Mouse (Mus musculus) CH12.LX (cell line): ENCODE results near the gene Zp3. TPM values are rescaled to one million over a fixed set of nuclear protein-coding genes. Genes with fewer than 3 reads are reported as not detected.

Experiments
- DNase-seq: peaks from one replicate; pipeline ENCODE4 v3.0.0-alpha.2; 2013; ENCODE audit errors: extremely low read depth
- H3K27ac ChIP-seq: 2 replicates; pipeline ENCODE4 v1.5.1; 2012; ENCODE audit warnings: low read depth, mild to moderate bottlenecking, control low read depth, moderate library complexity; ENCODE audit not compliant: insufficient read depth
- H3K27me3 ChIP-seq: replicated peaks from 2 replicates; pipeline ENCODE3; 2012; ENCODE audit warnings: inconsistent platforms
- H3K36me3 ChIP-seq, 2 experiments: replicated peaks in 1 of 2; 2 replicates each; pipeline versions ENCODE3 to v1.6.1; 2012; ENCODE audit warnings: inconsistent platforms in 1 of 2, low read length in 1 of 2, mild to moderate bottlenecking in 1 of 2, mixed read lengths in 1 of 2, moderate library complexity in 1 of 2; ENCODE audit not compliant: control insufficient read depth in 1 of 2, insufficient read depth in 1 of 2
- H3K4me1 ChIP-seq, 2 experiments: 2 replicates each; pipeline ENCODE4 v1.6.1; 2012; ENCODE audit warnings: inconsistent platforms in 1 of 2, moderate library complexity in 1 of 2; ENCODE audit not compliant: insufficient read depth in 2 of 2, control insufficient read depth in 1 of 2
- H3K4me2 ChIP-seq: 2 replicates; pipeline ENCODE4 v1.6.1; 2012; ENCODE audit warnings: low read depth, mild to moderate bottlenecking, control low read depth; ENCODE audit not compliant: poor library complexity, insufficient read depth, severe bottlenecking
- H3K4me3 ChIP-seq, 3 experiments: fragments of 150-350 bp in 1 of 3; sonication (generic) in 1 of 3; replicated peaks in 1 of 3; 2 replicates each; pipeline versions ENCODE3 to v1.5.1; 2011 to 2012; ENCODE audit warnings: low read depth in 2 of 3, low read length in 2 of 3, mild to moderate bottlenecking in 2 of 3, moderate library complexity in 2 of 3, control low read depth in 1 of 3, improper control_type of control experiment in 1 of 3, inconsistent platforms in 1 of 3, mixed read lengths in 1 of 3; ENCODE audit not compliant: poor library complexity in 1 of 3
- H3K79me2 ChIP-seq: replicated peaks from 2 replicates; pipeline ENCODE4 v1.6.1; 2012; ENCODE audit warnings: mild to moderate bottlenecking, moderate library complexity; ENCODE audit not compliant: control insufficient read depth, poor library complexity, insufficient read depth, severe bottlenecking; ENCODE audit errors: extremely low read depth
- H3K9ac ChIP-seq: 2 replicates; pipeline ENCODE4 v1.6.1; 2012; ENCODE audit warnings: low read depth, mild to moderate bottlenecking, control low read depth, moderate library complexity; ENCODE audit not compliant: insufficient read depth
- H3K9me3 ChIP-seq: replicated peaks from 2 replicates; pipeline ENCODE3; 2012; ENCODE audit warnings: low read length, inconsistent platforms, mixed read lengths
- BHLHE40 ChIP-seq: IDR thresholded peaks from 2 replicates; pipeline ENCODE4 v1.6.1; 2011; ENCODE audit warnings: mild to moderate bottlenecking, low read depth, low read length, improper control_type of control experiment
- CHD1 ChIP-seq: IDR thresholded peaks from 2 replicates; pipeline ENCODE4 v1.6.1; 2012; ENCODE audit warnings: low read depth, low read length, improper control_type of control experiment, inconsistent platforms
- CHD2 ChIP-seq: IDR thresholded peaks from 2 replicates; pipeline ENCODE4 v1.6.1; 2011; ENCODE audit warnings: low read length, improper control_type of control experiment
- E2F4 ChIP-seq: IDR thresholded peaks from 2 replicates; pipeline ENCODE4 v1.6.1; 2011; ENCODE audit warnings: low read depth, low read length, improper control_type of control experiment; ENCODE audit not compliant: insufficient replicate concordance
- ELF1 ChIP-seq: IDR thresholded peaks from 2 replicates; pipeline ENCODE4 v1.6.1; 2014; ENCODE audit warnings: low read depth, mild to moderate bottlenecking, inconsistent platforms, low read length, improper control_type of control experiment
- EP300 ChIP-seq: IDR thresholded peaks from 2 replicates; pipeline ENCODE4 v1.6.1; 2011; ENCODE audit warnings: low read length, improper control_type of control experiment
- ETS1 ChIP-seq: conservative IDR thresholded peaks from 2 replicates; pipeline ENCODE4 v1.6.1; 2012; ENCODE audit warnings: low read depth, mild to moderate bottlenecking, inconsistent platforms, low read length, improper control_type of control experiment, moderate library complexity
- IRF4 ChIP-seq: IDR thresholded peaks from 2 replicates; pipeline ENCODE4 v1.6.1; 2014; ENCODE audit warnings: low read depth, mild to moderate bottlenecking, inconsistent platforms, low read length, improper control_type of control experiment
- JUND ChIP-seq: conservative IDR thresholded peaks from 2 replicates; pipeline ENCODE4 v1.6.1; 2011; ENCODE audit warnings: low read depth, low read length, improper control_type of control experiment
- MAFK ChIP-seq: IDR thresholded peaks from 2 replicates; pipeline ENCODE4 v1.6.1; 2011; ENCODE audit warnings: low read length, improper control_type of control experiment; ENCODE audit not compliant: insufficient replicate concordance
- MAX ChIP-seq: IDR thresholded peaks from 2 replicates; pipeline ENCODE4 v1.6.1; 2011; ENCODE audit warnings: low read length, improper control_type of control experiment
- MAZ ChIP-seq: IDR thresholded peaks from 2 replicates; pipeline ENCODE4 v1.6.1; 2012; ENCODE audit warnings: low read depth, mild to moderate bottlenecking, inconsistent platforms, low read length, improper control_type of control experiment, moderate library complexity
- MEF2A ChIP-seq: IDR thresholded peaks from 2 replicates; pipeline ENCODE4 v1.6.1; 2014; ENCODE audit warnings: low read depth, mild to moderate bottlenecking, inconsistent platforms, low read length, improper control_type of control experiment, borderline replicate concordance
- MXI1 ChIP-seq: IDR thresholded peaks from 2 replicates; pipeline ENCODE4 v1.6.1; 2011; ENCODE audit warnings: mild to moderate bottlenecking, low read depth, low read length, improper control_type of control experiment
- MYC ChIP-seq: IDR thresholded peaks from 2 replicates; pipeline ENCODE4 v1.6.1; 2011; ENCODE audit warnings: low read depth, mild to moderate bottlenecking, improper control_type of control experiment, low read length
- NRF1 ChIP-seq: IDR thresholded peaks from 2 replicates; pipeline ENCODE4 v1.6.1; 2014; ENCODE audit warnings: low read depth, mild to moderate bottlenecking, inconsistent platforms, low read length, improper control_type of control experiment, moderate library complexity
- POLR2A ChIP-seq: IDR thresholded peaks from 2 replicates; pipeline ENCODE4 v1.6.1; 2011; ENCODE audit warnings: low read depth, mild to moderate bottlenecking, improper control_type of control experiment, low read length
- SIN3A ChIP-seq: IDR thresholded peaks from 2 replicates; pipeline ENCODE4 v1.6.1; 2012; ENCODE audit warnings: low read length, improper control_type of control experiment, inconsistent platforms
- TCF12 ChIP-seq: IDR thresholded peaks from 2 replicates; pipeline ENCODE4 v1.6.1; 2014; ENCODE audit warnings: low read depth, mild to moderate bottlenecking, inconsistent platforms, low read length, improper control_type of control experiment
- USF1 ChIP-seq: IDR thresholded peaks from 2 replicates; pipeline ENCODE4 v1.6.1; 2014; ENCODE audit warnings: low read depth, mild to moderate bottlenecking, inconsistent platforms, low read length, improper control_type of control experiment
- USF2 ChIP-seq: conservative IDR thresholded peaks from 2 replicates; pipeline ENCODE4 v1.6.1; 2011; ENCODE audit warnings: low read depth, low read length, improper control_type of control experiment
- ZC3H11A ChIP-seq: IDR thresholded peaks from 2 replicates; pipeline ENCODE4 v1.6.1; 2012; ENCODE audit warnings: low read depth, mild to moderate bottlenecking, inconsistent platforms, low read length, improper control_type of control experiment
- ZKSCAN1 ChIP-seq: IDR thresholded peaks from 2 replicates; pipeline ENCODE4 v1.6.1; 2012; ENCODE audit warnings: low read depth, inconsistent platforms, low read length, improper control_type of control experiment, borderline replicate concordance
- ZNF384 ChIP-seq: IDR thresholded peaks from 2 replicates; pipeline ENCODE4 v1.6.1; 2012; ENCODE audit warnings: low read depth, low read length, improper control_type of control experiment, inconsistent platforms
- dilution Hi-C: fragments of 300-500 bp; cut with MboI; formaldehyde crosslinking; loops from 2 replicates; pipeline ENCODE4 v1.14.3; 2020; ENCODE audit warnings: low sequenced_read_pairs; ENCODE audit not compliant: extremely low pct_unique_long_range_greater_than_20kb, extremely low pct_ligation_motif_present
- in situ Hi-C: fragments of 300-500 bp; cut with MboI; formaldehyde crosslinking; loops from 3 replicates; pipeline ENCODE4 v1.14.3; 2019; ENCODE audit warnings: low sequenced_read_pairs, low pct_ligation_motif_present, low pct_unique_long_range_greater_than_20kb, mixed read lengths
- polyA plus RNA-seq: library from polyadenylated mRNA; unstranded; fragments of >175 nt; gene quantifications from 2 replicates; pipeline ENCODE4 v1.2.1, GENCODE M21; 2012; ENCODE audit warnings: low read depth; ENCODE audit not compliant: insufficient read length
- total RNA-seq, 2 experiments: library from RNA; depleted of rRNA; stranded (reverse); fragments of 300-350 nt in 1 of 2; fragments of >200 nt in 1 of 2; gene quantifications; 2 replicates each; pipeline ENCODE4 v1.2.3; 2012 to 2014

Zp3 gene
- total and polyA plus RNA-seq, 3 experiments, result 0.13 TPM; not detected in 2

DNA sequence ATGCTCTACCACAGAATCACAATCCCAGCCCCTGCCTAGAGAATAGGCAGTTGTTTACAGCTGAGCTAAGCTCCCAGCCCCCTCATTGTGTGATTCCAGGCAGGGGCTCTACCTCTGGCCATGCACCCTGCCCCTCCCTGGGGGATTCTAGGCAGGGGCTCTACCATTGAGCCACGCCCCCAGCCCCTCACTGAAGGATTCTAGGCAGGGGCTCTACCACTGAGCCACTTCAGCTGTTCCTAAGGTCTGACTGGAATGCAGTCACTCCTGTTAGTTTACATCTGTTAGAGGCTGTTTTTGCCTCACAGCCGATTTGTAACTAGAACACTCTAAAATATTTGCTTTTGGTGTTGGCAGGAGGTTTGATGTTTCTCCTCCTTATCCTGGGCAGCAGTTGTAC, 22.4 kb downstream of the Zp3 start:
- H3K27ac ChIP-seq, result peak overlapping the region; percentile 84
- dilution Hi-C loops, result no loop called here

DNA sequence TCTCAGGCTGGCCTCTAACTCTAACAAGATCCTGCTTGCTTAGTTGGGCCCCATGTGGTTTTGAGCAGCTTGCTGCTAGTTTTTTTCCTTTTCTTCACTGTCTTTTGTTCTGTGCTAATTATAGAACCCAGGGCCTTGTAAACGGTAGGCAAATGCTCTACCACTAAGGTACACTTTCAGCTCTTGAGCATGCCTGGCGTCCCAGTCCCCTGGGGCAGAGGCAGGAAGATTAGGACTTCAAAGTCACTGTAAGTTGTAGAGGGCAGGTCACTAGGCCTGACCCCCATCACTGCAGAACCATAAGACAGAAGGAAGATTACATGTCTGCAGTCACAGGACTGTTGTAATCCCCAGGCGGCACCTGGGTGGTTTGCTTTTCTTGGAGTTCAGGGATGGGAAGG, 22.9 kb downstream of the Zp3 start:
- dilution Hi-C loops, result no loop called here

More for the DNA sequence above, 22.4 kb downstream of the Zp3 start:
- Histone ChIP-seq H3K9me3 (peaks cover 4% of the 10 kb centered on the region), H3K27me3 (no peaks in the 10 kb centered on the region), H3K4me2 (peak overlapping the region; percentile 7), H3K4me1 (peaks cover 42 to 91% of the 10 kb centered on the region in 2 experiments), H3K4me3 (no peak overlapping the region), H3K9ac (no peak overlapping the region), H3K79me2 (peaks cover 14% of the 10 kb centered on the region), H3K36me3 (peaks cover 18 to 50% of the 10 kb centered on the region in 2 experiments)
- TF ChIP-seq IRF4 (no peak), ZKSCAN1 (no peak), ZC3H11A (no peak), EP300 (no peak), POLR2A (no peak), ETS1 (no peak), ELF1 (no peak)
- in situ Hi-C loops, result no loop called here
- no peak for DNase-seq

More for the DNA sequence above, 22.9 kb downstream of the Zp3 start:
- peak overlapping the region; percentile 7 for H3K4me2 ChIP-seq
- in situ Hi-C loops, result no loop called here
- no peak for TF ChIP-seq USF2
- TF ChIP-seq NRF1, result peak; percentile 73
- peak; percentile 76; the same call in 1 of the 2 replicates for TF ChIP-seq MXI1
- no peak for TF ChIP-seq USF1
- no peak for TF ChIP-seq E2F4
- peak; percentile 68; the same call in 1 of the 2 replicates for TF ChIP-seq MAZ
- peak; percentile 77 for TF ChIP-seq BHLHE40
- TF ChIP-seq ELF1, result 0 out of 2 replicates have a peak, but pooled peaks have one; percentile 35
- peak; percentile 67; the same call in 1 of the 2 replicates for TF ChIP-seq TCF12
- TF ChIP-seq SIN3A, result peak; percentile 87
- no peak for TF ChIP-seq JUND
- no peak for TF ChIP-seq ZKSCAN1
- peak; percentile 66; the same call in 1 of the 2 replicates for TF ChIP-seq ETS1
- TF ChIP-seq ZNF384, result peak; percentile 94
- peak; percentile 70; the same call in 1 of the 2 replicates for TF ChIP-seq MAX
- peak; percentile 79 for TF ChIP-seq EP300
- peak; percentile 91; the same call in 1 of the 2 replicates for TF ChIP-seq CHD1
- peak; percentile 42; the same call in 1 of the 2 replicates for TF ChIP-seq MAFK
- TF ChIP-seq MEF2A, result peak; percentile 98
- TF ChIP-seq CHD2, result peak; percentile 56; the same call in 1 of the 2 replicates
- peak; percentile 87 for TF ChIP-seq MYC
- TF ChIP-seq, all 38 proteins: peak for 16
- Histone ChIP-seq H3K9ac (no peak overlapping the region), H3K36me3 (peaks cover 16 to 49% of the 10 kb centered on the region in 2 experiments), H3K4me3 (peak overlapping the region in 1 of 3 experiments; percentile 48), H3K27ac (peak overlapping the region; percentile 84), H3K4me1 (peaks cover 46 to 91% of the 10 kb centered on the region in 2 experiments), H3K9me3 (peaks cover 4% of the 10 kb centered on the region), H3K79me2 (peaks cover 14% of the 10 kb centered on the region), H3K27me3 (no peaks in the 10 kb centered on the region)
- DNase-seq, result peak; percentile 83
